Mouse (Mus musculus) lung, adult 2 months (tissue): ENCODE data around the gene Ganab.

Source experiments
- CTCF ChIP-seq: fragments of 200-500 bp; IDR thresholded peaks from 2 replicates; pipeline ENCODE4 v1.5.1; 2011; ENCODE audit warnings: mild to moderate bottlenecking, low read length, control low read depth; ENCODE audit not compliant: insufficient read depth
- POLR2A ChIP-seq: fragments of 200-500 bp; IDR thresholded peaks from 2 replicates; pipeline ENCODE4 v1.6.1; 2011; ENCODE audit warnings: low read depth, mild to moderate bottlenecking, control low read depth, low read length, borderline replicate concordance; ENCODE audit errors: extremely low read depth

GRCm38 (mm10) chr19:8892829-8893766, 4.8 kb upstream of the Ganab start, which contains the start of gene Ints5:
- TF ChIP-seq POLR2A, result peak; percentile 84; the same call in 1 of the 2 replicates
- TF ChIP-seq CTCF, result no peak
